Mouse (Mus musculus) mouse trophoblast stem cell (cell line): ENCODE results near the gene Henmt1.

Experiments used
- in situ Hi-C, 2 experiments: fragments of 300-500 bp; cut with MseI, MboI; formaldehyde crosslinking; loops; 2 replicates in 1 of 2; 3 replicates in 1 of 2; pipeline ENCODE4 v1.15.1; 2025

Gene Henmt1

GRCm38 (mm10) chr3:108997762-108998161 lies 58.1 kb downstream of the Henmt1 start:
- in situ Hi-C loops, result no loop called here

GRCm38 (mm10) chr3:108999173-108999572 lies 59.5 kb downstream of the Henmt1 start:
- in situ Hi-C loops, result no loop called here

DNA sequence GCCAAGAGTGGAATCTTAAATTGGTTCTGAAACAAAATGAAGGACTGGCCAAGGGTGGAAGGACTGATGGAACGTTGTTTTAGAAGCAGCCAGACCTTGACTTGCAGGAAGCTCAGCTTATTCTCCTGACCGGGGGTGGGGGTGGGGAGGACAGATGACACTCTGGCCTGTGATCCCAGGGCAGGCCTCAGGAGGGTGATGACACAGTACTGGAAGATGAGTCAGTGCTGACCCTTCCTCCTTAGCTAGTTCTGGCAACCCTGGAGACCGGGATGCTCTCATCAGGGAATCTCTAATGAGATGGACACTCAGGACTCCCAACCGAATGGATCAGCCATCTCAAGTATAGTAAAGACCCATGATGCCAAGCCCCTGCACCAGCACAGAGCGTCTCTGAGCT lies 66.1 kb downstream of the Henmt1 start:
- in situ Hi-C loops, result no loop called here

- in situ Hi-C loops, result no loop called here
Measured at GRCm38 (mm10) chr3:109008180-109008579, 68.5 kb downstream of the Henmt1 start.
